ENCODE assay signal across 11 mouse cellular contexts in genomic region chr17:30388817-30389216, GRCm38 (mm10).
DNase-seq lines count a peak whose midpoint lies in the region; ATAC-seq and TF ChIP-seq lines count a peak whose summit lies in the region.
"Had no signal": no experiment of that assay in that cellular context is flagged by ENCODE, and none has a peak within 500 bp of the region (broad histone marks: within the 10 kb centered on the region; RNA-seq: fewer than 3 reads in every experiment).

No protein-coding gene starts in this region.

- H3K4me3 ChIP-seq in lung, adult 2 months (replicated peaks; ENCODE audit: extremely low read depth, low read depth, low read length) = no peak overlapping the region
- H3K4me3 ChIP-seq in cerebellum, adult 2 months (replicated peaks; ENCODE audit: insufficient read depth, low read depth, low read length) = no peak overlapping the region
- no peak overlapping the region for H3K4me3 ChIP-seq in stomach, postnatal 0 days (ENCODE audit: low read depth, low read length)

- H3K27me3 ChIP-seq in cerebellum, adult 2 months (ENCODE audit: control insufficient read depth, insufficient read depth, low read length) = no peaks in the 10 kb centered on the region
- no peaks in the 10 kb centered on the region for H3K27me3 ChIP-seq in stomach, postnatal 0 days (ENCODE audit: control insufficient read depth, insufficient read depth, low read length)

- H3K27ac ChIP-seq in cerebellum, adult 2 months (ENCODE audit: insufficient read depth, low read length) = no peak overlapping the region
- H3K27ac ChIP-seq in stomach, postnatal 0 days (replicated peaks) = no peak overlapping the region
- H3K27ac ChIP-seq: macrophage had no signal

- ATAC-seq in frontal cortex, adult (ENCODE audit: low TSS enrichment) = peak; percentile 32; the same call in 1 of the 2 replicates
- ATAC-seq in stomach, postnatal 0 days (ENCODE audit: low FRiP score, low TSS enrichment) = no peak

- TF ChIP-seq EP300 in stomach, postnatal 0 days (optimal IDR thresholded peaks at IDR 0.05) = no peak

- H3K4me1 ChIP-seq in lung, adult 2 months (ENCODE audit: control insufficient read depth, insufficient read depth, low read length) = no peaks in the 10 kb centered on the region; the same call in 1 of the 2 replicates
- peaks cover 27% of the 10 kb centered on the region for H3K4me1 ChIP-seq in cerebellum, adult 2 months (ENCODE audit: control insufficient read depth, insufficient read depth, low read length)
- no peaks in the 10 kb centered on the region for H3K4me1 ChIP-seq in stomach, postnatal 0 days (replicated peaks; ENCODE audit: control insufficient read depth, insufficient read depth)

- no peak for DNase-seq in frontal cortex, postnatal 14 days (ENCODE audit: low spot score in 2 of 2)
- peak; percentile 26 for DNase-seq in lung, postnatal 10 days
- DNase-seq in lung, adult 2 months = no peak
- peak; percentile 85 to 93 for DNase-seq in cerebellum, adult 2 months
- peak; percentile 11 for DNase-seq in lung, postnatal 14 days
- no peak for DNase-seq in stomach, postnatal 0 days (ENCODE audit: low spot score)
- no peak for DNase-seq in spleen, postnatal 36 days (ENCODE audit: low spot score in 2 of 2)
- DNase-seq: kidney, adult 8-10 months; thymus, postnatal 36 days had no signal

- 58% methylated on average over 4 of the region's 4 CpGs for WGBS in lung, adult 2 months
- 4% methylated on average over 4 of the region's 4 CpGs for WGBS in cerebellum, adult 2 months
- WGBS in stomach, postnatal 0 days = 79% methylated on average over 4 of the region's 4 CpGs

- H3K9me3 ChIP-seq in stomach, postnatal 0 days (ENCODE audit: control insufficient read depth, low read length) = no peaks in the 10 kb centered on the region

- no peak overlapping the region for H3K9ac ChIP-seq in stomach, postnatal 0 days (ENCODE audit: low read length)

- no peak overlapping the region for H3K4me2 ChIP-seq in stomach, postnatal 0 days (replicated peaks; ENCODE audit: low read depth)

- no peak for TF ChIP-seq POLR2A in lung, adult 2 months (IDR thresholded peaks at IDR 0.05; ENCODE audit: borderline replicate concordance, extremely low read depth, low read depth, low read length)
- no peak for TF ChIP-seq POLR2A in cerebellum, adult 2 months (IDR thresholded peaks at IDR 0.05; ENCODE audit: borderline replicate concordance, insufficient read depth, low read length)

- no peaks in the 10 kb centered on the region for H3K36me3 ChIP-seq in stomach, postnatal 0 days (ENCODE audit: control insufficient read depth, insufficient read depth, low read length)

- TF ChIP-seq CTCF in lung, adult 2 months (IDR thresholded peaks at IDR 0.05; ENCODE audit: insufficient read depth, low read length) = no peak
- peak; percentile 33; the same call in 1 of the 2 replicates for TF ChIP-seq CTCF in cerebellum, adult 2 months (IDR thresholded peaks at IDR 0.05; ENCODE audit: borderline replicate concordance, insufficient read depth, low read depth, low read length)
- no peak for TF ChIP-seq CTCF in stomach, postnatal 0 days (IDR thresholded peaks at IDR 0.05; ENCODE audit: low read depth)

Comparison
In these comparisons a context has a peak if more than half of its experiments do, and no peak if none do; other contexts are left out.
1. DNase-seq: peak in lung, postnatal 10 days (single experiment), cerebellum, adult 2 months (2 of 2) and lung, postnatal 14 days (single experiment); none in frontal cortex, postnatal 14 days (0 of 2), lung, adult 2 months (single experiment), stomach, postnatal 0 days (single experiment) and spleen, postnatal 36 days (0 of 2).